Mouse (Mus musculus) cerebellum, adult 2 months (tissue): ENCODE results near the gene Trim47.
A peak's percentile ranks its signal among the peaks of the same experiment; 100 is the strongest.

ENCODE experiments used
- CTCF ChIP-seq: fragments of 200-500 bp; IDR thresholded peaks from 2 replicates; pipeline ENCODE4 v1.5.1; 2011; ENCODE audit warnings: low read depth, mild to moderate bottlenecking, control low read depth, low read length, moderate library complexity, borderline replicate concordance; ENCODE audit not compliant: insufficient read depth
- POLR2A ChIP-seq: fragments of 200-500 bp; IDR thresholded peaks from 2 replicates; pipeline ENCODE4 v1.6.1; 2011; ENCODE audit warnings: low read length, control low read depth, borderline replicate concordance; ENCODE audit not compliant: insufficient read depth

GRCm38 (mm10) chr11:116167884-116168439 lies 41.0 kb upstream of the Trim47 start, which contains the start of gene Fbf1:
- no peak for TF ChIP-seq CTCF
- TF ChIP-seq POLR2A, result peak; percentile 89
